Mouse (Mus musculus) ES-E14 (cell line): ENCODE results near the gene Iqsec2.

ENCODE experiments used
- CHD2 ChIP-seq: IDR thresholded peaks from 2 replicates; pipeline ENCODE4 v1.6.1; 2014; ENCODE audit warnings: mild to moderate bottlenecking, low read depth, low read length, inconsistent platforms
- HCFC1 ChIP-seq: IDR thresholded peaks from 2 replicates; pipeline ENCODE4 v1.6.1; 2012; ENCODE audit warnings: low read length, inconsistent platforms, borderline replicate concordance; ENCODE audit not compliant: insufficient read depth
- MAFK ChIP-seq: IDR thresholded peaks from 2 replicates; pipeline ENCODE4 v1.6.1; 2014; ENCODE audit warnings: mild to moderate bottlenecking, low read depth, low read length, inconsistent platforms; ENCODE audit not compliant: insufficient read depth
- ZC3H11A ChIP-seq: IDR thresholded peaks from 2 replicates; pipeline ENCODE4 v1.6.1; 2012; ENCODE audit warnings: low read depth, mild to moderate bottlenecking, inconsistent platforms, low read length, borderline replicate concordance
- ZNF384 ChIP-seq: IDR thresholded peaks from 2 replicates; pipeline ENCODE4 v1.6.1; 2012; ENCODE audit warnings: low read depth, low read length, inconsistent platforms

GRCm38 (mm10) chrX:152146150-152146549, 2.1 kb downstream of the Iqsec2 start:
- no peak for TF ChIP-seq ZNF384
- TF ChIP-seq HCFC1: no peak
- no peak for TF ChIP-seq CHD2
- no peak for TF ChIP-seq MAFK
- no peak for TF ChIP-seq ZC3H11A
